Mouse (Mus musculus): ENCODE data around the gene Tsga10ip. TPM values are rescaled to one million over a fixed set of nuclear protein-coding genes. Genes with fewer than 3 reads are reported as not detected.

Tsga10ip gene
- polyA plus RNA-seq (2016; fragmentation: Nextera tagmentation; extraction: Ambion mirVana), result 0.45 and 0.55 TPM in 2 replicates

DNA sequence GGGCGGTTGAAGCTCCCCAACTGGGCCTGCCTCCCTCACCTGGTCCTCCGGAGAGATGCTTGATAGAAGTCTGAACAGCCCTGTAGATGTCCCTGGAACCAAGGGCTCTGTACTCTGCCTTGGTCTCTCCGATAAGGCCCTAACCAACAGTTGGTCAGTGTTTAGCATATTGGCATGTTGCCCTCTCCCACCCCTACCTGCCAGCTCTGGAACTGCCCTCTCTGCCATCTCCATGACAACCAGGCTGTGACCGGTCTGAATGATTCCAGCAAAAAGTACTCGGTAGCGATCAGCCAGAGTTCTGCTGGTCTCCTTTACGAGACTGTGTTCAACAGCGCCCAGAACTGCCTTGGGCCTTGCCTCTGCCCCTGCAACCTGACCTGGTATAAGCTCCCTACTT lies at the start of gene Tsga10ip:
TSS of gene Tsga10ip (minus strand) at position 234 of the 400 bp plus-strand sequence.
- WGBS, result 82% methylated on average over 8 of the region's 8 CpGs
- Histone ChIP-seq H3K27me3 (no peaks in the 10 kb centered on the region), H3K27ac (no peak within 1 kb of the TSS), H3K36me3 (no peaks in the 10 kb centered on the region), H3K9me3 (no peaks in the 10 kb centered on the region), H3K4me2 (replicated peaks) (no peak within 1 kb of the TSS), H3K4me1 (peaks cover 3% of the 10 kb centered on the region; the same call in 1 of the 2 replicates), H3K9ac (no peak within 1 kb of the TSS), H3K4me3 (no peak within 1 kb of the TSS)
- ATAC-seq (ENCODE audit: insufficient number of reproducible peaks, insufficient read depth, low FRiP score, low TSS enrichment), result no peak

DNA sequence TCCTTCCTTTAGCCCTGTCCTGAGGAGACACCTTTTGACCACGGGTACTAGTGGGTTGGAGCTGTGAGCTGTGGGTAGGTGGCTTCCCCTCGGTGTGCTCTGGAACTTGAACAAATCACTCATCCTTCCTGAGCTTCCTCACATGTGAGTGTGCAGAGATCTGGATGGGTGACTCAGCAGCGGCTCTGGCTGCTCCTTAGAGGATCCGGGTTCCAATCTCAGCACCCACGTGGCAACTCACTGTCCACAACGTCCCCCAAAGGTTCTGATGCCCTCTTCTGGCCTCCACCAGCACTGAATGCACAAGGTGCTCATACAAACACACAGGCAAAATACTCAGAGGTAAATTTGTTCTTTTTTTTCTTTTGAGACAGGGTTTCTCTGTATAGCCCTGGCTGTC lies 49.4 kb upstream of the Tsga10ip start:
- Histone ChIP-seq H3K4me1 (peaks cover 36% of the 10 kb centered on the region), H3K27ac (no peak overlapping the region), H3K9ac (no peak overlapping the region), H3K36me3 (peaks cover 10% of the 10 kb centered on the region; the same call in 1 of the 2 replicates), H3K4me3 (no peak overlapping the region), H3K9me3 (no peaks in the 10 kb centered on the region), H3K27me3 (peaks cover 38% of the 10 kb centered on the region), H3K4me2 (replicated peaks) (no peak overlapping the region)
- WGBS, result 84% methylated on average over 6 of the region's 6 CpGs
- no peak for ATAC-seq (ENCODE audit: insufficient number of reproducible peaks, insufficient read depth, low FRiP score, low TSS enrichment)

DNA sequence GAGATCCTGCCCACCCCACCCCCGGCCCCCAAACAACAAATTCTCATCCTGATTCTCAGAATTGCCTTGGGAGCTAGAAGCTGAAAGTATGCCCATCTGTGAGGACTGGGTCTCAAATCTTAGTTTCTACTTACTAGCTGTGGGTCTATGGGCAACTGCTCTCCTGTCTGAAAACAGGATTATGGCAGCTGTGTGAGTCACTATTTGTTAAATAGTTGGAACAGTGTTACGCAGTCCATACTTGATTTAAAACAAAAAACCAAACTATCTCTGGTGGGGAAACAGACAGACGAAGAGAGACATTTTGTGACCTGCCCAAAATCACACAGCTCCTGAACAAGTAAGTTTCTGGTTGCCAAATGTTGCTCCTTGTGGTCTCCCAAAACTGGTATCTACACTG lies 47.3 kb upstream of the Tsga10ip start:
- Histone ChIP-seq H3K4me2 (replicated peaks) (no peak overlapping the region), H3K4me1 (peaks cover 23% of the 10 kb centered on the region; the same call in 1 of the 2 replicates), H3K27me3 (peaks cover 50% of the 10 kb centered on the region), H3K36me3 (peaks cover 5% of the 10 kb centered on the region; the same call in 1 of the 2 replicates), H3K4me3 (no peak overlapping the region), H3K9me3 (no peaks in the 10 kb centered on the region), H3K9ac (no peak overlapping the region), H3K27ac (no peak overlapping the region)
- WGBS, result 86% methylated on average over 3 of the region's 3 CpGs
- ATAC-seq (ENCODE audit: insufficient number of reproducible peaks, insufficient read depth, low FRiP score, low TSS enrichment), result no peak

DNA sequence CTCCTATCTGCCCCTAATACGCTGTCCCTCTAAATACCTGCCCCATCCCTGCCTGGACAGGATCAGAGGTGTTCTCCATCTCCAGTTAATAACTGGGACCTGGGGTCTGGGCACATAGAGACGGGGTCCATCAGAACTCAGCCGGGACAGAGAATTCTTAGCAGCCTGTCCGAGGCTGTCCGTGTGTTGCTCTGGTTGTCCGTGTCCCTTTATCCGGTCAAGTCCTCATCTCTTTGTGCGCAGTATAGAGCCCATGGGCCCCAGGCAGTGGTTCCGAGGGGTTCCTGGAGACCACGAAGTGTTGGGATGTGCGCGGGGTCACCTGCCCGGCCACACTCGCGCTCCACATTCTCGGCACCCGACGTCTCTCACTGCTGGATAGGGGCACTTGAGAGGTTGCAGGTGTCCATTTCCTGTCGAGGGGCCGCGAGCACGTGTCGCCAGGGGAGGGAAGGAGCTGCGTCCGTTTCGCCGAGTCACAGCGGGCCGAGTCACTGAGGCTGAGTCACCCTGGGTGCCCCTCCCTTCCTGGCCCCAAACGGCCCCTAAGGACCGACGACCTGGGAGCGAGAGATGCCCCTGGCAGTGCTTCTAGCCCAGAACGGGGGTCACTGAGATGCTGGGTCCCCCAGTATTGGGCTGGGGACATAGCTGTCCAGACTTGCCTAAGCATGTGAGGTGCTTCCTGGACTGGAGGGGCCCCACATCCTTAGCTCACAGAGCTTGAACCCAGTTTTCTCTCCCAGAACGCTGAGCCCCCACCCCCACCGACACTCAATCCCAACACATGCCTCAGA lies 46.2 kb upstream of the Tsga10ip start:
- H3K36me3 ChIP-seq, result no peaks in the 10 kb centered on the region
- no peak overlapping the region for H3K27ac ChIP-seq

DNA sequence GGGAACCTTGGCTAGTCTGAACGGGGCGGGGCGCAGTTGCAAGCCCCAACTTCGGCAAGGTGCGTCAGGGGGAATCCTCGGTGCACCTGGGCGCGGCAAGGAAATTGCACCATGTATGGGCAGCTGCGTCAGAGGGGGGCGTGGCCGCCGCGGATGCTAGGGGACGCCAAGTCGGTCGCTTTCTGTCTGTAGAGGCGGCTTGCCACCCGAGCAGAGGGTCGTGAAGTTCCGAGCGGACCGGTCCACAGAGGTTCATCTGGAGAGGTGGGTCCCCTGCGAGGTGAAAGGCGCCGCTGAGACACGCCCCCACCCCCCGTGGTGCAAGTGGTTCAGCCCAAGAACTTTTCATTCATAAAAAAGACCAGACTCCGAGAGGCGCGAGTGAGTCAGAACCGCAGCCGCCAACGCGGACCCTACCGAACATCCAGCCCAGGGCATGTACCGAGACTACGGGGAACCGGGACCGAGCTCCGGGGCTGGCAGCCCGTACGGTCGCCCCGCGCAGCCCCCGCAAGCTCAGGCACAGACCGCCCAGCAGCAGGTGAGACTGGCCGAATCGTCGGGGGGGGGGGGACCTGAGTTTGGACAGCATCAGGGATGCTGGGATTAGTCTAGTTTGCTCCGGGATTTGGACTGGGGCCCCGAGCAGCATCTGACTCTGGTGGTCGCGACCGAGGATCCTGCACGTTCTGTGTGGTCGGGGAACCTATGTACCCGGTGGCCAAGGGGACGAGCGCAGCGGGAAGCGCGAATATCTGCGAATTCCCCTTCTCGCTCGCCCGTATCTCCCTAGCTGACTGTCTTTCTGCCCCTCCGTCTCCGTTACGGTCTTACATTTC lies 45.4 kb upstream of the Tsga10ip start, which contains the start of gene Fosl1:
TSS of gene Fosl1 (plus strand) at position 33 of the 839 bp plus-strand sequence.
- H3K27me3 ChIP-seq, result peaks cover 50% of the 10 kb centered on the region
- peak within 1 kb of the TSS; percentile 53 for H3K9ac ChIP-seq
- H3K27ac ChIP-seq, result no peak within 1 kb of the TSS
- no peaks in the 10 kb centered on the region for H3K9me3 ChIP-seq
- peaks cover 23% of the 10 kb centered on the region; the same call in 1 of the 2 replicates for H3K4me1 ChIP-seq
- peak within 1 kb of the TSS; percentile 55 for H3K4me3 ChIP-seq
- WGBS, result 2% methylated on average over 70 of the region's 70 CpGs
- no peaks in the 10 kb centered on the region for H3K36me3 ChIP-seq
- H3K4me2 ChIP-seq (replicated peaks), result peak within 1 kb of the TSS; percentile 99
- peak; percentile 25; the same call in 1 of the 2 replicates for ATAC-seq (ENCODE audit: insufficient number of reproducible peaks, insufficient read depth, low FRiP score, low TSS enrichment)

More for the DNA sequence above, 46.2 kb upstream of the Tsga10ip start:
- ATAC-seq (ENCODE audit: insufficient number of reproducible peaks, insufficient read depth, low FRiP score, low TSS enrichment), result no peak
- Histone ChIP-seq H3K27me3 (peaks cover 50% of the 10 kb centered on the region), H3K4me1 (peaks cover 23% of the 10 kb centered on the region; the same call in 1 of the 2 replicates), H3K9me3 (no peaks in the 10 kb centered on the region), H3K9ac (peak overlapping the region; percentile 53), H3K4me3 (peak overlapping the region; percentile 55), H3K4me2 (replicated peaks) (peak overlapping the region; percentile 99)
- WGBS, result 8% methylated on average over 36 of the region's 36 CpGs

DNA sequence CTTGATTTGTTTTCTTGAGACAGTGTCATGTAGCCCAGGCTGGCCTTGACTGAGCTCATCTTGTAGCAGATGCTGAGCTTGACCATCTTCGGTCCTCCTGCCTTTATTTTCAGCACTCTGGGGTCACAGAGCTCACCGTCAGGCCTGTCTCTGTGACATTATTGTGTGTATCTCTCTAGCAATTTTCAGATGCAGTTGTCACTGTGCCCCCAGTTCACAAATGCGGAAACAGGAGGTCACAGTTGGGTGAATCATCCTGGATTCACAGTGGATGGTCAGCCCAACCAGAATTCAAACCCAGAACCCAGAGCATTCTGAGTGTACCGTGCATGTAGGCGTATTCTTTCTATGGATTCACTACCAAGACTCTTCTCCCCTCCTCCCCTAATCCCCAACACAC lies 43.4 kb upstream of the Tsga10ip start:
- Histone ChIP-seq H3K36me3 (no peaks in the 10 kb centered on the region), H3K27me3 (peaks cover 50% of the 10 kb centered on the region), H3K9ac (no peak overlapping the region), H3K4me3 (no peak overlapping the region), H3K4me2 (replicated peaks) (no peak overlapping the region), H3K4me1 (peaks cover 23% of the 10 kb centered on the region; the same call in 1 of the 2 replicates), H3K27ac (no peak overlapping the region), H3K9me3 (no peaks in the 10 kb centered on the region)
- no peak for ATAC-seq (ENCODE audit: insufficient number of reproducible peaks, insufficient read depth, low FRiP score, low TSS enrichment)
- WGBS, result 87% methylated on average over 5 of the region's 5 CpGs

DNA sequence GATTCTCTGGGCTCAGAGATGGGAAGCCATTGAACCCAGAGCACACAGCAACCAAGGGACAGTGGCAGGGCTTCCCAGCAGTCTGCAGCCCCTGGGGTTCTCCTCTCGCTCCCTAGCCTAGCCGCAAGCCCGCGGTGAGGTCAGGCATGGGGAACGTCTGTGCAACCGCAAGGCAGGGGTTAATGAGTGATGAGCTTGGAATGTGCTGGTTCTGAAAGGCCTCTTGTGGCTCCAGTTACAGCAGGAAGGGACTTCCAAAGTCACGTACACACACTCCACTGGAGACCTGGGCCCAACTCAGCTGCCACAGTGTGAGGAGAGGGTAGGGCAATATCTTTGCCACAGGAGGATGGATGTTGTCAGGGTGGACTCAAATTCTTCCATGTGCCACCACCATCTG lies 42.6 kb upstream of the Tsga10ip start:
- no peak for ATAC-seq (ENCODE audit: insufficient number of reproducible peaks, insufficient read depth, low FRiP score, low TSS enrichment)
- Histone ChIP-seq H3K9me3 (no peaks in the 10 kb centered on the region), H3K27ac (no peak overlapping the region), H3K4me2 (replicated peaks) (no peak overlapping the region), H3K4me3 (no peak overlapping the region), H3K27me3 (peaks cover 43% of the 10 kb centered on the region), H3K4me1 (peaks cover 23% of the 10 kb centered on the region; the same call in 1 of the 2 replicates), H3K36me3 (no peaks in the 10 kb centered on the region), H3K9ac (no peak overlapping the region)
- 23% methylated on average over 7 of the region's 7 CpGs for WGBS

DNA sequence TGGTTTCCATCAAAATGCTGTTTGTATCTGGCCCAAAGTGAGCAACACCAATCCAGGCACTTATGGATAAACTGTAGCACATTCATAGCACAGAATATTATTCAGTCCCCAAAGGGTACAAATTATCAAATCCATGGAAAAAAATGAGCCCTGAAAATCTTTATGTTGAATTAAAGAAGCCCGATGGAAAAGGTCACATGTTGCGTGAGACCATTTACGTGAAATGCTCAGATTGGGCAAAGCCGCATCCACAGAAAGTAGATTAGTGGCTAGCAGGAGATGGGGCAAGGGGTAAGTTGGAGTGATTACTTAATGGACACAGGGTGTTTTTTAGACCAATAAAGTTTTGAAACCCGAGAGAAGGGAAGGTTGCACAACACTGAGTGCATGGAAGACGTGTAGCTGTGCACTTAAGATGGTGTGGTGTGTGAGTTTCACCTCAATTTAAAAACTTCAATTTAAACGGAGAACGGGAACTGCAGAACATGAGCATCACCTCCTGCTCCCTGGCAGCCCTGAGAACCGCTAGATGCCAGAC lies 42.1 kb upstream of the Tsga10ip start:
- no peak overlapping the region for H3K27ac ChIP-seq
- no peak for ATAC-seq (ENCODE audit: insufficient number of reproducible peaks, insufficient read depth, low FRiP score, low TSS enrichment)
- H3K27me3 ChIP-seq, result peaks cover 38% of the 10 kb centered on the region
- no peaks in the 10 kb centered on the region for H3K9me3 ChIP-seq
- 61% methylated on average over 9 of the region's 9 CpGs for WGBS
- no peak overlapping the region for H3K9ac ChIP-seq
- peaks cover 23% of the 10 kb centered on the region; the same call in 1 of the 2 replicates for H3K4me1 ChIP-seq
- H3K36me3 ChIP-seq, result no peaks in the 10 kb centered on the region
- H3K4me2 ChIP-seq (replicated peaks), result no peak overlapping the region
- H3K4me3 ChIP-seq, result no peak overlapping the region

DNA sequence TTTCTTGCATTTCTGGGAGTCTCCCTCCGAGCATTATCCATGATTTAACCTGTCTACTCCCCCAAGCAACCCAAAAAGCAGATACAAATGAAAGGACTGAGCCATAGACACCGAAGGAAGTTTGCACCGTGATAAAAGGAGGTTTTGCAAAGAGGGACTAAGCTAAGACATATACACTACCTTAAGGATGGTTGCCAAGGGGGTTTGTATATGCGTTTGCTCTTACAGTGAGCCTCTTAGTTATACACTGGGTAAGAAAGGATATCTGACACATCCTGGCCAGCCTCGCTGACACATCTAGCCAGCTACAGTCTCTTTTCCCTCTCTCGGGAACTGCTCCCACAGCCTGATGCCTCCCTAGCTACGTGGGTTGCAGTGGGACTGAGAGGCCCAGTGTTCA lies 31.6 kb upstream of the Tsga10ip start:
- no peak for ATAC-seq (ENCODE audit: insufficient number of reproducible peaks, insufficient read depth, low FRiP score, low TSS enrichment)
- peak overlapping the region; percentile 52 for H3K4me2 ChIP-seq (replicated peaks)
- H3K27ac ChIP-seq, result no peak overlapping the region; the same call in 1 of the 2 replicates
- no peaks in the 10 kb centered on the region for H3K27me3 ChIP-seq
- 61% methylated on average over 7 of the region's 7 CpGs for WGBS
- H3K9me3 ChIP-seq, result no peaks in the 10 kb centered on the region
- H3K4me1 ChIP-seq, result peaks cover 19% of the 10 kb centered on the region
- no peaks in the 10 kb centered on the region for H3K36me3 ChIP-seq
- H3K4me3 ChIP-seq, result peak overlapping the region; percentile 30
- no peak overlapping the region for H3K9ac ChIP-seq

DNA sequence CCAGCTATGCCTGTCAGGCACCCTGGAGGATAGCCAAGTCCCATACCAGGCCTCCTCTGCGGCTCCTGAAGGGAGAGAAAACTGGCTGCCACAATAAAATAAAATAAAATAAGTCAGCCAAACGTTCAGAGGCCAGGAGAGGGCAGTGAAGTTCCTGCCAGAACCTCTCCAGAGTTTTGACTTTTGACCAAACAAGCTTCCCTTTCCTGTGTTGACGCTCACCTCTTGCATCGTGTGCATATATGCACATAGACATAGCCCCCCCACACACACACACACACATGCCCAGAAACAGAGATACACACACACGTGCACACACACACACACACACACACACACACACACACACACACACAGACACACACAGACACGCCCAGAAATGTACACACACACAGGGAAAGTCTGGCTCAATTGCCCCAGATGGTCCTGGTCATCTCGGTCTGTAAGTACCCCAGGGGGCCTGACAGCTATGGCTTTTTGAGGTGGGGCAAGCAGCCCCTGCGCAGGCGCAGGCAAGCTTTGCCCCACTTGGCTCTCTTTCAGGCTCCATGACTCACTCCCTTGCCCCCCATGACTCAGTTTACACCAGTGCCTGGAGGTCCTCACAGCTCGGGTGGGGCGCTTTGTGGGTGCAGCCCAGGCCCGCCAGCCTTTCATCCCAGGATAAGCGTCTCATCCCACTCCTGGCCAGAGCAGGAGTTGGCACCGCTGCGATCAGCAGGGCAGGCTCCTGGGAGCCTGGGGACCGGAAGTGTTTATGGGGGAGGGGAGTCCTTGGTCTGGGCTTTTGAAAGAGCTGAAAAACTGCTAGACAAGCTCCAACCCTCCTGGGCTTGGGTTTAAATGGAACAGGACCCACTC lies 30.9 kb upstream of the Tsga10ip start:
- Histone ChIP-seq H3K9me3 (no peaks in the 10 kb centered on the region), H3K4me2 (replicated peaks) (peak overlapping the region; percentile 52), H3K36me3 (no peaks in the 10 kb centered on the region), H3K9ac (peak overlapping the region; percentile 37; the same call in 1 of the 2 replicates), H3K27ac (peak overlapping the region; percentile 61), H3K27me3 (no peaks in the 10 kb centered on the region), H3K4me3 (peak overlapping the region; percentile 30), H3K4me1 (peaks cover 19% of the 10 kb centered on the region)
- no peak; the same call in 1 of the 2 replicates for ATAC-seq (ENCODE audit: insufficient number of reproducible peaks, insufficient read depth, low FRiP score, low TSS enrichment)
- 10% methylated on average over 16 of the region's 16 CpGs for WGBS
